Mouse (Mus musculus) hindlimb bud, embryonic 11.5 days (tissue): ENCODE measurements at regions not wholly inside any gene's neighbourhood (a gene's known extent, or its start where the extent isn't known, plus 50 kb on each side); places are given as distances from the start of the nearest gene placed in this dataset.
"Not testable (repeated sequence)": the region's sequence is repeated elsewhere in the genome, so short reads cannot be mapped to it uniquely, and the experiment has no call there.

Source experiments
- DNase-seq: peaks from one replicate; pipeline ENCODE4 v3.0.0-alpha.2; 2012; ENCODE audit warnings: low read depth, low spot score; ENCODE audit errors: extremely low spot score

- DNase-seq = peak; percentile 31
These were observed 59.5 kb upstream of the Zbtb18 start for GRCm38 (mm10) chr1:177382596-177383190.

- DNase-seq = no peak
These were observed 60.0 kb upstream of the Zbtb18 start for GRCm38 (mm10) chr1:177382147-177382546.

GRCm38 (mm10) chr1:177378112-177378511 lies 64.0 kb upstream of the Zbtb18 start:
- no peak for DNase-seq

- DNase-seq = no peak
These were observed 68.8 kb upstream of the Zbtb18 start for GRCm38 (mm10) chr1:177373226-177373825.

- DNase-seq = no peak
These were observed 70.1 kb upstream of the Zbtb18 start for GRCm38 (mm10) chr1:177372066-177372465.

GRCm38 (mm10) chr1:177367864-177368610 lies 74.1 kb upstream of the Zbtb18 start:
- DNase-seq = no peak

GRCm38 (mm10) chr1:177366914-177367313 lies 75.2 kb upstream of the Zbtb18 start:
- DNase-seq = no peak

GRCm38 (mm10) chr1:177366475-177366874 lies 75.7 kb upstream of the Zbtb18 start:
- no peak for DNase-seq

- no peak for DNase-seq
These were observed 77.8 kb upstream of the Zbtb18 start for GRCm38 (mm10) chr1:177364355-177364754.

- no peak for DNase-seq
These were observed 79.8 kb upstream of the Zbtb18 start for GRCm38 (mm10) chr1:177362398-177362797.

GRCm38 (mm10) chr1:177348400-177349092 lies 90.5 kb upstream of the Akt3 start:
- no peak for DNase-seq

GRCm38 (mm10) chr1:177347208-177347607 lies 89.2 kb upstream of the Akt3 start:
- no peak for DNase-seq

- no peak for DNase-seq
These were observed 88.5 kb upstream of the Akt3 start for GRCm38 (mm10) chr1:177346540-177346939.

GRCm38 (mm10) chr1:177345540-177345939 lies 87.5 kb upstream of the Akt3 start:
- DNase-seq = no peak

- DNase-seq = no peak
These were observed 85.9 kb upstream of the Akt3 start for GRCm38 (mm10) chr1:177343949-177344348.

GRCm38 (mm10) chr1:177343121-177343520 lies 85.1 kb upstream of the Akt3 start:
- no peak for DNase-seq

- DNase-seq = no peak
These were observed 82.2 kb upstream of the Akt3 start for GRCm38 (mm10) chr1:177340232-177340631.

GRCm38 (mm10) chr1:177339207-177339787 lies 81.3 kb upstream of the Akt3 start:
- DNase-seq = not testable (repeated sequence)

- no peak for DNase-seq
These were observed 80.6 kb upstream of the Akt3 start for GRCm38 (mm10) chr1:177338466-177339206.

GRCm38 (mm10) chr1:177337756-177338155 lies 79.8 kb upstream of the Akt3 start:
- no peak for DNase-seq

GRCm38 (mm10) chr1:177337141-177337540 lies 79.1 kb upstream of the Akt3 start:
- DNase-seq = no peak
